Mouse (Mus musculus): ENCODE results near the gene Ube2l3.
"Not testable (repeated sequence)": the region's sequence is repeated elsewhere in the genome, so short reads cannot be mapped to it uniquely, and the experiment has no call there.

The Ube2l3 gene

GRCm38 (mm10) chr16:17202549-17202948 lies at the start of gene Ube2l3:
Gene Ube2l3, minus strand, starts transcription at chr16:17202649.
- DNase-seq = no peak

DNA sequence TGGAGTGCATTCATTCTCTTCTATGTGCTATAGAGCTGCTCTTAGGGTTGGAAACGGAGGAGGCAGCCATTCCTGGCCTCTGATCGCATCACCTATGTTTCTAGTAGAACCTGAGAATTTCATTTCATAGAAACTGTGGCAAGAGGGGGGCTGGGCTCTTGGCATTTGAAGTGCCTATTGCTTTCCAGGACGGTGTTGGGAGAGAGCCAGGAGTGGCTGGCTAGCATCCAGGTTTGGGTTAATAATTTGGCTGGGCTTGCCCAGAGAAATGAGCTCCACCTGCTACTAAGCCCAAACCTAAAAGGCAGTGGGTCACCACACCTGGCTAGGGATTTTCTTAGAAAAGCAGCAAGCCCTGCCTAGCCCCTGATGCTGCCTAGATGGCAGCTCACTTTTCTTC lies 49.1 kb upstream of the Ube2l3 start:
- peak; percentile 85 for DNase-seq

GRCm38 (mm10) chr16:17249135-17249534 lies 46.7 kb upstream of the Ube2l3 start:
- DNase-seq = no peak

- peak; percentile 88 for DNase-seq
Observed at GRCm38 (mm10) chr16:17247727-17248126, 45.3 kb upstream of the Ube2l3 start.

- DNase-seq = no peak
Observed at GRCm38 (mm10) chr16:17244996-17245395, 42.5 kb upstream of the Ube2l3 start.

GRCm38 (mm10) chr16:17243731-17244130 lies 41.3 kb upstream of the Ube2l3 start:
- DNase-seq = no peak

- no peak for DNase-seq
Observed at GRCm38 (mm10) chr16:17239409-17239808, 37.0 kb upstream of the Ube2l3 start.

- DNase-seq = no peak
Observed at GRCm38 (mm10) chr16:17237634-17238033, 35.2 kb upstream of the Ube2l3 start.

GRCm38 (mm10) chr16:17234916-17235665 lies 32.6 kb upstream of the Ube2l3 start:
- peak; percentile 68 for DNase-seq

- peak; percentile 34 for DNase-seq
Observed at GRCm38 (mm10) chr16:17234499-17234895, 32.0 kb upstream of the Ube2l3 start.

- DNase-seq = peak; percentile 18
Observed at GRCm38 (mm10) chr16:17233702-17234498, 31.5 kb upstream of the Ube2l3 start.

GRCm38 (mm10) chr16:17232794-17233701 lies 30.6 kb upstream of the Ube2l3 start, which contains the start of gene Hic2:
Gene Hic2, plus strand, starts transcription at chr16:17233572.
- peak; percentile 96 for DNase-seq

DNA sequence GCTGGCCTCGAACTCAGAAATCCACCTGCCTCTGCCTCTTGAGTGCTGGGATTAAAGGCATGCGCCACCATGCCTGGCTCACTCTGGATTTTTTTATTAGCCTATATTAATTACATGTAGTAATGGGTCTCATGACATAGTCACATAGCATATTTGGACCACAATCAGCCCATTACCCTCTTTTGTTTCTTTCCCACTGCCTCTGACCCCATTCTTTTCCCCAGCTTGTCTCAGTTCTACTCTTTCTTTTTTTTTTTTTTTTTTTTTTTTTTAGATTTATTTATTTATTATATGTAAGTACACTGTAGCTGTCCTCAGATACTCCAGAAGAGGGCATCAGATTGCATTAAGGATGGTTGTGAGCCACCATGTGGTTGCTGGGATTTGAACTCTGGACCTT lies 29.1 kb upstream of the Ube2l3 start:
- DNase-seq = not testable (repeated sequence)

- DNase-seq = no peak
Observed at GRCm38 (mm10) chr16:17226496-17226895, 24.0 kb upstream of the Ube2l3 start.

DNA sequence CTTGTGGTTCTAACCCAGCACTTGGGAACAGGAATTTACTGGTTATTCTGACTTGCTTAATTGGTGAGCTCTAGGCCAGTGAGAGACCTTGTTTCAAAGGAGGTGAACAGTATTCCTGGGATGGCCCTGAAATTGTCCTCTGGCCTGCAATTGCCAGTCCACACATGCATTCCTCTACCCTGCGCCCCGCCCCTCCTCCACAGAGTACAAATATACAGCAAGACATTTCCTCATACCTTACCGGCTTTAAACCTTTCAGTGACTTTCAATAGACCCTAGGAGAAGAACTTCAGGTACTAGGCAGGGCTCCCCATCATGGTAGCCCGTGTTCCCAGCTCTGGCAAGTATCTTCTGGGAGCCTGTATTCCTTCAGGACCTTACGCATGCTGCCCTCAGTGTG lies 23.1 kb upstream of the Ube2l3 start:
- DNase-seq = peak; percentile 47

- DNase-seq = peak; percentile 88
Observed at GRCm38 (mm10) chr16:17222197-17222596, 19.7 kb upstream of the Ube2l3 start.

- no peak for DNase-seq
Observed at GRCm38 (mm10) chr16:17220127-17220733, 17.8 kb upstream of the Ube2l3 start.

DNA sequence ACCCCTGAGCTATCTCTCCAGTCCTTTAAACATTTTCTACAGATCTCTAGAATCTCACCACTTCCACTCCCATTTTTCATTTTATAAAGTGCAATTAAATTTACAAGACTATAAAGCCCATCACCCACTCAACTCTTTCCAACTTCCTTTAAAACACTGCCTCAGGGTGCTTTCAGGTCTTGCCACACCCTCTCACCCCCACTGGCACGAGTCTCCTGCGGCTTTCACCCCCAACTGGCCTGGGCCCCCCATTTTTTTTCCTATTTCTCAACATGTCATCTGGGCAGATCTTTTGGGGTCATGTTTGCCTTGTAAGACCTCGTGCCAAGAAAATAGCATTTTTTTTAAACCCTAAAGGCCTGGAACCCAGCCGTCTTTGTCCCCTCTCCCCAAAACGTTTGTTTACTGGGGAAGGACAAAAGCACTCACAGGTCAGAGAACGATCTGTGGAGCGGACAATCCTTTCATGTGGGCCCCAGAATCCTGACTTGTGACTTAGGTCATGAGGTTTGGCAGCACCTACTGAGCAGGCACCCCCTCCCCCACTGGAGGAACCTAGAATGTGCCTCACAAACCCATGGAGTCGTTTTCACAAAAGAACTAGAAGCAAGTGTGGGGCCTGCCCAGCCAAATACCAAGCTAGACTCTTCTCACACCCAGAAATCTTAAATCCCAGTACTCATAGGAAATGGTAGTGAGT lies 14.6 kb upstream of the Ube2l3 start:
- DNase-seq = no peak

DNA sequence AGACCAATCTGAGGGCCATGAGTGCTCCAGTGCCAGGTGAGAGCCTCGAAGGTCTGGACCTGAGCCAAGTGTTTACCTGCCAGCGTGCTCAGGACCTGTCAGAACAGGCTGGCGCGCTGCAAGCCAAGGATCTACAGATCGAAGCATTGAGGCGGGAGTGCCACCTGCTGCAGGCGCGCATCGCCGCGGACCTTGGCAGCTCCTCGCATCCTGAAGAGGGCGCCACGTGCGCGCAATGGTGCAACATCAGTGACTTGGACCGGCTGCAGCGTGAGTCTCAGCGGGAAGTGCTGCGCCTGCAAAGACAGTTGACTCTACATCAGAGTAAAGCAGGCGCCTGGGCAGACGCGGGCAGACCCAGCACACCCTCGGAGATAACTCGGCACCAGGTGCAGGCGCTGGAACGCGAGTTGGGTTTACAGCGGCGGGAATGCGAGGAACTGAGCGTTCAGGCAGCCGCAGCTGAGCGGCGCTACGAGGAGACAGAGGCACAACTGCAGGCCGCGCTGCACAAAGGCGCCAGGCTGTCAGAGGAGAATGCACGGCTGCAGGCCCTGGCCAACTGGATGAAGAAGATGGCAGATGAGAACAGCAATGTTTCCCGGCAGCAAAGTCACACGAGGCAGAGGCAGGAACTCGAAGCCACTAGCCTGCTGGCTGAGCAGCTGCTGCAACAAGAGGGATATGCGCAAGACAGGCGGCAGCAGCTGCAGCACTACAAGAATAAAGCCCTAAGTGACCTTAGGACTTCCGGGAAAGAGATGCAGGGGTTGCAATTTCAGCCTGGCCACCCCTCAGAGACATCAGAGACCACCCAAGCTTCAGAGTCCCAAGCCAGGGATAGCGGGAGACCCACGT lies 7.8 kb upstream of the Ube2l3 start:
- DNase-seq = peak; percentile 95

- peak; percentile 13 for DNase-seq
Observed at GRCm38 (mm10) chr16:17209404-17209960, 7.0 kb upstream of the Ube2l3 start.

Data from lung, postnatal 36 days (tissue).